Mouse (Mus musculus): Measurements from ENCODE around the gene Far2. TPM values are rescaled to one million over a fixed set of nuclear protein-coding genes. Genes with fewer than 3 reads are reported as not detected.

The Far2 gene
- polyA plus RNA-seq, 1 experiment from 2014 or later, result 1.4 TPM

- 39% methylated on average over 1 of the region's 1 CpGs for WGBS
- Histone ChIP-seq H3K36me3 (ENCODE audit: control insufficient read depth, insufficient read depth, low read length) (peaks cover 30% of the 10 kb centered on the region), H3K9ac (ENCODE audit: low read length) (no peak overlapping the region), H3K27me3 (ENCODE audit: control insufficient read depth, insufficient read depth, low read length) (no peaks in the 10 kb centered on the region), H3K9me3 (ENCODE audit: control insufficient read depth, low read length) (no peaks in the 10 kb centered on the region), H3K27ac (replicated peaks in 1 of 2; ENCODE audit: control insufficient read depth in 1 of 2, insufficient read depth in 1 of 2, low read depth in 2 of 2, low read length in 2 of 2) (no peak overlapping the region), H3K4me1 (ENCODE audit: control insufficient read depth in 2 of 2, insufficient read depth in 2 of 2, low read length in 2 of 2) (peaks cover 0 to 16% of the 10 kb centered on the region in 2 experiments; a peak in 2 of 4 replicates), H3K4me3 (ENCODE audit: control insufficient read depth in 1 of 2, insufficient read depth in 1 of 2, low read depth in 1 of 2, low read length in 2 of 2) (no peak overlapping the region), H3K4me2 (ENCODE audit: low read length) (no peak overlapping the region)
- no peak for ATAC-seq (ENCODE audit: insufficient number of reproducible peaks, insufficient read depth, low FRiP score, low read depth)
These were observed 160.5 kb downstream of the Far2 start for GRCm38 (mm10) chr6:148207522-148207921.

GRCm38 (mm10) chr6:148211391-148211876 lies 164.4 kb downstream of the Far2 start:
- H3K4me3 ChIP-seq (ENCODE audit: control insufficient read depth in 1 of 2, insufficient read depth in 1 of 2, low read depth in 1 of 2, low read length in 2 of 2), result peak overlapping the region; percentile 81 to 98

GRCm38 (mm10) chr6:148211897-148212680 lies 165.0 kb downstream of the Far2 start, which contains the start of gene Ergic2:
Gene Ergic2, minus strand, starts transcription at chr6:148212374.
- Histone ChIP-seq H3K9ac (ENCODE audit: low read length) (peak within 1 kb of the TSS; percentile 99), H3K4me1 (ENCODE audit: control insufficient read depth in 2 of 2, insufficient read depth in 2 of 2, low read length in 2 of 2) (peaks cover 0 to 22% of the 10 kb centered on the region in 2 experiments; a peak in 2 of 4 replicates), H3K4me3 (ENCODE audit: control insufficient read depth in 1 of 2, insufficient read depth in 1 of 2, low read depth in 1 of 2, low read length in 2 of 2) (peak within 1 kb of the TSS; percentile 81 to 98), H3K27ac (replicated peaks in 1 of 2; ENCODE audit: control insufficient read depth in 1 of 2, insufficient read depth in 1 of 2, low read depth in 2 of 2, low read length in 2 of 2) (peak within 1 kb of the TSS; percentile 80 to 82), H3K27me3 (ENCODE audit: control insufficient read depth, insufficient read depth, low read length) (no peaks in the 10 kb centered on the region), H3K36me3 (ENCODE audit: control insufficient read depth, insufficient read depth, low read length) (peaks cover 3% of the 10 kb centered on the region; the same call in 1 of the 2 replicates), H3K4me2 (ENCODE audit: low read length) (peak within 1 kb of the TSS; percentile 85), H3K9me3 (ENCODE audit: control insufficient read depth, low read length) (no peaks in the 10 kb centered on the region)
- WGBS, result 1% methylated on average over 61 of the region's 61 CpGs
- ATAC-seq (ENCODE audit: insufficient number of reproducible peaks, insufficient read depth, low FRiP score, low read depth), result peak; percentile 99

More at GRCm38 (mm10) chr6:148211391-148211876, 164.4 kb downstream of the Far2 start:
- peak; percentile 51 for ATAC-seq (ENCODE audit: insufficient number of reproducible peaks, insufficient read depth, low FRiP score, low read depth)
- Histone ChIP-seq H3K9me3 (ENCODE audit: control insufficient read depth, low read length) (no peaks in the 10 kb centered on the region), H3K9ac (ENCODE audit: low read length) (peak overlapping the region; percentile 99), H3K4me1 (ENCODE audit: control insufficient read depth in 2 of 2, insufficient read depth in 2 of 2, low read length in 2 of 2) (peaks cover 0 to 22% of the 10 kb centered on the region in 2 experiments; a peak in 2 of 4 replicates), H3K27ac (replicated peaks in 1 of 2; ENCODE audit: control insufficient read depth in 1 of 2, insufficient read depth in 1 of 2, low read depth in 2 of 2, low read length in 2 of 2) (peak overlapping the region; percentile 50 to 80; a peak in 3 of 4 replicates), H3K27me3 (ENCODE audit: control insufficient read depth, insufficient read depth, low read length) (no peaks in the 10 kb centered on the region), H3K4me2 (ENCODE audit: low read length) (peak overlapping the region; percentile 84), H3K36me3 (ENCODE audit: control insufficient read depth, insufficient read depth, low read length) (peaks cover 3% of the 10 kb centered on the region; the same call in 1 of the 2 replicates)
- WGBS, result under 1% methylated on average over 51 of the region's 51 CpGs

- H3K4me3 ChIP-seq (ENCODE audit: control insufficient read depth in 1 of 2, insufficient read depth in 1 of 2, low read depth in 1 of 2, low read length in 2 of 2), result no peak overlapping the region
- no peaks in the 10 kb centered on the region for H3K9me3 ChIP-seq (ENCODE audit: control insufficient read depth, low read length)
- peaks cover 0 to 11% of the 10 kb centered on the region in 2 experiments; a peak in 2 of 4 replicates for H3K4me1 ChIP-seq (ENCODE audit: control insufficient read depth in 2 of 2, insufficient read depth in 2 of 2, low read length in 2 of 2)
- no peak overlapping the region for H3K27ac ChIP-seq (replicated peaks in 1 of 2; ENCODE audit: control insufficient read depth in 1 of 2, insufficient read depth in 1 of 2, low read depth in 2 of 2, low read length in 2 of 2)
- H3K4me2 ChIP-seq (ENCODE audit: low read length), result no peak overlapping the region
- no peak overlapping the region for H3K9ac ChIP-seq (ENCODE audit: low read length)
- ATAC-seq (ENCODE audit: insufficient number of reproducible peaks, insufficient read depth, low FRiP score, low read depth), result no peak
- H3K27me3 ChIP-seq (ENCODE audit: control insufficient read depth, insufficient read depth, low read length), result no peaks in the 10 kb centered on the region
- peaks cover 3% of the 10 kb centered on the region; the same call in 1 of the 2 replicates for H3K36me3 ChIP-seq (ENCODE audit: control insufficient read depth, insufficient read depth, low read length)
- WGBS, result 4% methylated on average over 5 of the region's 5 CpGs
These were observed 167.7 kb downstream of the Far2 start for GRCm38 (mm10) chr6:148214765-148215164.

- H3K4me2 ChIP-seq (ENCODE audit: low read length), result no peak overlapping the region
- H3K27ac ChIP-seq (replicated peaks in 1 of 2; ENCODE audit: control insufficient read depth in 1 of 2, insufficient read depth in 1 of 2, low read depth in 2 of 2, low read length in 2 of 2), result no peak overlapping the region
These were observed 169.7 kb downstream of the Far2 start for GRCm38 (mm10) chr6:148216752-148217151.

GRCm38 (mm10) chr6:148218235-148219076 lies 171.4 kb downstream of the Far2 start:
- no peaks in the 10 kb centered on the region for H3K4me1 ChIP-seq (ENCODE audit: control insufficient read depth in 2 of 2, insufficient read depth in 2 of 2, low read length in 2 of 2)
- H3K4me2 ChIP-seq (ENCODE audit: low read length), result no peak overlapping the region
- WGBS, result 68% methylated on average over 2 of the region's 2 CpGs
- ATAC-seq (ENCODE audit: insufficient number of reproducible peaks, insufficient read depth, low FRiP score, low read depth), result no peak
- no peaks in the 10 kb centered on the region for H3K9me3 ChIP-seq (ENCODE audit: control insufficient read depth, low read length)
- no peaks in the 10 kb centered on the region for H3K27me3 ChIP-seq (ENCODE audit: control insufficient read depth, insufficient read depth, low read length)
- H3K4me3 ChIP-seq (ENCODE audit: control insufficient read depth in 1 of 2, insufficient read depth in 1 of 2, low read depth in 1 of 2, low read length in 2 of 2), result no peak overlapping the region
- H3K27ac ChIP-seq (replicated peaks in 1 of 2; ENCODE audit: control insufficient read depth in 1 of 2, insufficient read depth in 1 of 2, low read depth in 2 of 2, low read length in 2 of 2), result no peak overlapping the region
- peaks cover 3% of the 10 kb centered on the region; the same call in 1 of the 2 replicates for H3K36me3 ChIP-seq (ENCODE audit: control insufficient read depth, insufficient read depth, low read length)
- no peak overlapping the region for H3K9ac ChIP-seq (ENCODE audit: low read length)

More at GRCm38 (mm10) chr6:148216752-148217151, 169.7 kb downstream of the Far2 start:
- WGBS, result 87% methylated on average over 4 of the region's 4 CpGs
- peaks cover 0 to 5% of the 10 kb centered on the region in 2 experiments; a peak in 2 of 4 replicates for H3K4me1 ChIP-seq (ENCODE audit: control insufficient read depth in 2 of 2, insufficient read depth in 2 of 2, low read length in 2 of 2)
- no peak overlapping the region for H3K4me3 ChIP-seq (ENCODE audit: control insufficient read depth in 1 of 2, insufficient read depth in 1 of 2, low read depth in 1 of 2, low read length in 2 of 2)
- H3K36me3 ChIP-seq (ENCODE audit: control insufficient read depth, insufficient read depth, low read length), result peaks cover 3% of the 10 kb centered on the region; the same call in 1 of the 2 replicates
- no peaks in the 10 kb centered on the region for H3K9me3 ChIP-seq (ENCODE audit: control insufficient read depth, low read length)
- H3K9ac ChIP-seq (ENCODE audit: low read length), result no peak overlapping the region
- H3K27me3 ChIP-seq (ENCODE audit: control insufficient read depth, insufficient read depth, low read length), result no peaks in the 10 kb centered on the region
- no peak for ATAC-seq (ENCODE audit: insufficient number of reproducible peaks, insufficient read depth, low FRiP score, low read depth)

GRCm38 (mm10) chr6:148222686-148223085 lies 175.6 kb downstream of the Far2 start:
- no peaks in the 10 kb centered on the region for H3K4me1 ChIP-seq (ENCODE audit: control insufficient read depth in 2 of 2, insufficient read depth in 2 of 2, low read length in 2 of 2)
- no peaks in the 10 kb centered on the region for H3K36me3 ChIP-seq (ENCODE audit: control insufficient read depth, insufficient read depth, low read length)
- no peak overlapping the region for H3K4me2 ChIP-seq (ENCODE audit: low read length)
- no peak for ATAC-seq (ENCODE audit: insufficient number of reproducible peaks, insufficient read depth, low FRiP score, low read depth)
- no peak overlapping the region for H3K9ac ChIP-seq (ENCODE audit: low read length)
- H3K9me3 ChIP-seq (ENCODE audit: control insufficient read depth, low read length), result no peaks in the 10 kb centered on the region
- H3K4me3 ChIP-seq (ENCODE audit: control insufficient read depth in 1 of 2, insufficient read depth in 1 of 2, low read depth in 1 of 2, low read length in 2 of 2), result no peak overlapping the region
- H3K27me3 ChIP-seq (ENCODE audit: control insufficient read depth, insufficient read depth, low read length), result no peaks in the 10 kb centered on the region
- H3K27ac ChIP-seq (replicated peaks in 1 of 2; ENCODE audit: control insufficient read depth in 1 of 2, insufficient read depth in 1 of 2, low read depth in 2 of 2, low read length in 2 of 2), result no peak overlapping the region
- WGBS, result 70% methylated on average over 2 of the region's 2 CpGs

All from heart, embryonic 14.5 days (tissue).